Mouse (Mus musculus): ENCODE data around the gene Ticam1. TPM values are rescaled to one million over a fixed set of nuclear protein-coding genes. Genes with fewer than 3 reads are reported as not detected.
"Not testable (repeated sequence)": the region's sequence is repeated elsewhere in the genome, so short reads cannot be mapped to it uniquely, and the experiment has no call there.

The Ticam1 gene
- total RNA-seq, 2 experiments from 2014 or later, result 5.3 to 7.1 TPM

DNA sequence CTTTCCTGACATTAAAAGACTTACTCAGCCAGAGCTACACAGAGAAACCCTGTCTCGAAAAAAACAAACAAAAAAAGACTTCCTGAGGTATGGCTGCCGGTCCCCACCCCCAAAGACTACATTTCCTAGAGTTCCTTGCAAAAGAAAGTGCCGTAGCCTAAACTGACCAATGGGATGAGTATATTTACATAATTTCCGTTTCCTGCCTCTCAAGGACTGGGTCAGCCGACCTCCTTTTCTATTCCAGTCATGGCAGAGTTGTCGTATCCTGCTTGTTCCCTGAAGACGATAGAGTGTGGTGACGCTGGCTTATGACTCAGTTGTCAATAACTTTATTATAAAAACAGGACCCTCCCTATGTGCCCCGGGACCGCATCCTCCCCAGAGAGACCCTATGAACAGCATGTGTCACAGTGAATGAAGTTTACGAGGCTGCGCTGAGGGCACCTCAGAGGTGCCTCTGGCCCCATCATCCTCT is 7.4 kb downstream of the Ticam1 start:
- peak; percentile 47 for DNase-seq
- intact Hi-C loops (cut with DNase I; ENCODE audit: low total_unique reads), result no loop called here

DNA sequence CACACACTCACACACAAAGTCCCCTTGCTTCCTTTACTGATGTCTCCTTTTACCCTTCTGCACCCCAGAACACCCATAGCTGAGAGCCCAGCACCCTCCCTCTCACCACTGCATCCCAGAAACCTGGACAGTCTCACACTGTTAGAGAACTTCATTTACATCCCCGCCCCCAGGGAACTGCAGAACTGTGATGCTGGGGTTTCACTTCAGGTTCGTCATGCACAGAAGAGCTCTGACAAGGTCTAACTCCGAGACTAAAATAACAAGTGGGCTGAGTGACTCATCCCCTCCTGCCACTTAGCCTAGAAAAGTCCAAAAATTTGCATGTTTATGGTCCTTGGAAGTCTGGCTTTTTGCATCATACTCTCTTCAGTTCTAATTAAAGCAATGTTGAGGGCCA is 10.3 kb downstream of the Ticam1 start:
- DNase-seq, result no peak
- intact Hi-C loops (cut with DNase I; ENCODE audit: low total_unique reads), result no loop called here

DNA sequence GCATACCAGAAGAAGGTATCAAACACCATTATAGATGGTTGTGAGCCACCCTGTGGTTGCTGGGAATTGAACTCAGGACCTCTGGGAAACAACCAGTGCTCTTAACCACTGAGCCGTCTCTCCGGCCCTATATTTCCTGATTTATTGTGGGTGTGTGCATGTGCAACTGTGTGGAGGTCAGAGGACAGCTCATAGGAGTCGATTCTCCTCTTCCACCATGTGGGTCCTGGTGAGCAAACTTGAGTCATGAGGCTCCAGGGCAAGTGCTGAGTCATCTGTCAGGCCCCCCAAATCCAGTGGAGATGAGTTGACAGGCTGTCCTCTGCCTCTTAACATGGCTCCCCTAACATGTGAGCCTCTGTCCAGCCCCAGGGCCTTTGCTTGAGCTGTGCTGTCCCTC is 10.7 kb downstream of the Ticam1 start:
- intact Hi-C loops (cut with DNase I; ENCODE audit: low total_unique reads), result no loop called here
- no peak for DNase-seq

DNA sequence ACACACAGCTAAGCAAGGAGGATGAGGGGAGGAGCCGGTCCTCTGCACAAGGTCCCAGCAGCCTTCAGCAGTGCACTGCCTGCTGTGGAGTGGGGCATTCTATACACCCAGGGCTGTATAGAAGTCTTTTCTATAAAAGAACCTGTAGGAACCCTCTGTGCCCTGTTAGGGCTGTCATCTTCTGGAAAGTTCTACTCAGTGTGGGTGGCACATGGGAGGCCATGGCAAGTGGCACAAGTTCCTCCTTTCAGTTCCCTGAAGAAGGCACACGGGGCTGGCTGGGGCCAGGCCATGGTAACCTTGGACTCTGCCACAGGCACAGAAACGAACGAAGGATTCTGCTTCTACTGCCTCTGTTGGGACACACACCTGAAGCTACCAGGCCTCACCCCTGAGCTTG is 11.6 kb downstream of the Ticam1 start:
- intact Hi-C loops (cut with DNase I; ENCODE audit: low total_unique reads), result no loop called here
- no peak for DNase-seq

DNA sequence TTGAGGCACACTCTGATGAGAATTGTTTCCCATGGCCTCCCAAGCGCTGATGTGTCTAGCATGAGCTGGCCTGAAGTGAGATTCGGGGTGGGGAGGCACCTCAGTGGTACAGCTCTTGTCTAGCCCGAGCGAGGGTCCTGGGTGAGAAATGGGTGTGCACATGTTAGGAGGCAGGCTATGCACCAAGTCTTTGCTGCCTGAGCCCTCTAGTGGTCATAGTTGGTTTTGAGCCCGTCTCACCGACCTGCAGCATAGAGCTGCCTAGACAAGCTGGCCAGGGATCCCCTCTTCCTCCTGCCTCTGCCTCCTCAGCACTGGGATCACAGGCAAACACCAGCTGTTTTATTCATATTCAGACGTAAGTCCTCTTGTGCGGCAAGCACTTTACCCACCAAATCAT is 12.6 kb downstream of the Ticam1 start:
- peak; percentile 81 for DNase-seq
- intact Hi-C loops (cut with DNase I; ENCODE audit: low total_unique reads), result no loop called here

DNA sequence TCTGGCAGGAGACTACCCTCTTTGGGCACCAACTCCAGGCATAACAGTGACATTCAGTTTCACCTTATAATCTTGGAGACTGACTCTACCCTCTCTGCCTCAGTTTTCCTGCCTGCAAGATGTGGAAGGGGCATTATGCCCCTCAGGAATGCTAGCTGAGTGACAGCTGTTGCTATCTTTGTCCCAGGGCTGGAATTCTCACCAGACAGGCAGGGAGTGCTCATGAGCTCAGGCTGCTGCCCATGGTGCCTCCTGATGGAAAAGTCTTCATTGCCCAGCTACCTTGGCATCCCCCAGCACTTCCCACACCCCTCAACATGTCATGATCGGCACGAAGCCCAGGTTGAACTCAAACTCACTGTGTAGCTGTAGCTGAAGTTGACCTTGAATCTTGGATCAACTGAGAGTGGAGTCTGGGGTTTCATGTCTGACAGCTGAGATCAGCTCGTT is 13.9 kb downstream of the Ticam1 start:
- intact Hi-C loops (cut with DNase I; ENCODE audit: low total_unique reads), result no loop called here
- peak; percentile 69 for DNase-seq

DNA sequence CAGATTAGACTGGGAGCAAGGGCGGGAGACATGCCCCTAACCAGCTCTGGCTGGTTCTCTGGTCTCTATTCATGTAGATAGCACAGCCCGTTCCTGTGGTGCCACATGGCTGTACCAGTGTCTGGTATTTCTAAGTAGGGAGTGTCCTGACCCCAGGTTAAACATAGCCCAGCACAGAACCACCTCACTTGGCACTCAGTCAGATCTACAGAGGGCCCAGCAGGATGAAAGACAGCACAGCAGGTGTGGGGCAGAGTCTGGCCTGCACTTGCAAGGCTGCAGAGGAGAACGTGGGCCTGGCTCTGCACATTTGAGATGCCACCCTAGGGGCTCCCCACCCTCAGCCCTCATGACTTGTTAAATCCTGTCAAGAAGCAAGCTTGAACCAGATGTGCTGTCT is 15.4 kb downstream of the Ticam1 start:
- intact Hi-C loops (cut with DNase I; ENCODE audit: low total_unique reads), result no loop called here
- peak; percentile 54 for DNase-seq

DNA sequence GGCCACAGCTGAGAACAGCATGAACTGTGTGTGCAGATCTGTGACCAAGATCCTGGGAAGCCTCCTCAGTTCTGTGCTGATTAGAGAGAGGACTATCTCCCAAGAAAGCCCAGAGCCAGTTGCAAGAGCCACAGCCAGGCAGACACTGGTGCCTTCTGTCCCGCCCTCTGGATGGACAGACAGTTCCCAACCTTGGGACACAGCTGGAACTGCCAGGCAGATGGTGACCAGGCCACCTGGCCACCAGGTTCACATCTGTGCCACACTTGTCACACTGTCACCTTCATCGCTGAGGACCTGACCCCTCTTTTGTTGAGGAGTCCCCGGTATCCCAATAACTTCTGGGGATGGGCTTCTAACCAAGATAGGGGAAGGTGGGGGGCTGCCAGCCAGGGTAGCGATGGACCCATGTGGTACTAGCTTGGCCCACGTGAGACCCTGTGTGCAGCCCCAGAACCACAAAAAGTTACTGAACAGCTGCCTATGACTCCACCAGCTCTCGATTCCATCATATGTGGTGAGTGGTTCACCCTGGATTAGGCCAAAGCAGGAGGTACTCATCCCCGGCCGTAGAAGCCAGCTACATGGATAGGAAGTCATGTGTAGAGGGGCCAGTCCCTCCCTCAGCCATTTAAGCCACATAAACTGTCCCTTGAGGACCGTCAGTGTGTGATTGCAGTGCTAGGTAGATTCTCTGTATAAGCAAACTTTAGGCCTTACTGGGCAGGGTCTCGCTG is 17.1 kb downstream of the Ticam1 start:
- intact Hi-C loops (cut with DNase I; ENCODE audit: low total_unique reads), result no loop called here

DNA sequence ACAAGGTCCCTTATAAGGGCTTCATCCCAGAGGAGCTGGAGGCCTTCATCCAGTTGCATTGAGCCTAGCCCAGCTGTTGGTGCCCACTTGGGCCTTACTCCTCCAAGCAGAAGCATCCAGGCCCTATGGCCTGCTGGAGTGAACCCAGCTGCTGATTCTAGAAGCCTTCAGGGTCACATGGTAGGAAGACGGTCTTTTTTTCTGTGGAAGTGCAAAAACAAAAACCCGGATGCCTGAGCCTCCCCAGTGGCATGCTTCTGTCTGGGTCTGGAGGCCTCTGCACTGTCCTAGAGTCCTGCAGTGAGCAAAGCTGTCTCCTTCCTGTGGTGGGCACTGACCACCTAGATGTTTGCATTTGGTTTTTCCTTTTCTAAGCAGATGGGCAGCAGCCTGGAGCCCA is 17.8 kb downstream of the Ticam1 start:
- DNase-seq; intact Hi-C loops (cut with DNase I; ENCODE audit: low total_unique reads): not testable (repeated sequence)

More for the DNA sequence above, 17.1 kb downstream of the Ticam1 start:
- no peak for DNase-seq

DNA sequence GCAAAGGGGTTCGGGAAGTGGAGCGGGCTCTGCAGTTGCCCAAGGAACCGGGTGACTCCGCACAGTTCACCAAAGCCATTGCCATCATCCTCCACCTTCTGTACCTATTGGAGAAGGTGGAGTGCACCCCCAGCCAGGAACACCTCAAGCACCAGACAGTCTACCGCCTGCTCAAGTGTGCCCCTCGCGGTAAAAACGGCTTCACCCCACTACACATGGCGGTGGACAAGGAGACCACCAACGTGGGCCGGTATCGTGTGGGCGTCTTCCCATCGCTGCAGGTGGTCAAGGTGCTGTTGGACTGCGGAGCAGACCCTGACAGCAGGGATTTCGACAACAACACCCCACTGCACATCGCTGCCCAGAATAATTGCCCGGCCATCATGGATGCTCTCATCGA is 18.3 kb downstream of the Ticam1 start:
- intact Hi-C loops (cut with DNase I; ENCODE audit: low total_unique reads), result not testable (repeated sequence)

DNA sequence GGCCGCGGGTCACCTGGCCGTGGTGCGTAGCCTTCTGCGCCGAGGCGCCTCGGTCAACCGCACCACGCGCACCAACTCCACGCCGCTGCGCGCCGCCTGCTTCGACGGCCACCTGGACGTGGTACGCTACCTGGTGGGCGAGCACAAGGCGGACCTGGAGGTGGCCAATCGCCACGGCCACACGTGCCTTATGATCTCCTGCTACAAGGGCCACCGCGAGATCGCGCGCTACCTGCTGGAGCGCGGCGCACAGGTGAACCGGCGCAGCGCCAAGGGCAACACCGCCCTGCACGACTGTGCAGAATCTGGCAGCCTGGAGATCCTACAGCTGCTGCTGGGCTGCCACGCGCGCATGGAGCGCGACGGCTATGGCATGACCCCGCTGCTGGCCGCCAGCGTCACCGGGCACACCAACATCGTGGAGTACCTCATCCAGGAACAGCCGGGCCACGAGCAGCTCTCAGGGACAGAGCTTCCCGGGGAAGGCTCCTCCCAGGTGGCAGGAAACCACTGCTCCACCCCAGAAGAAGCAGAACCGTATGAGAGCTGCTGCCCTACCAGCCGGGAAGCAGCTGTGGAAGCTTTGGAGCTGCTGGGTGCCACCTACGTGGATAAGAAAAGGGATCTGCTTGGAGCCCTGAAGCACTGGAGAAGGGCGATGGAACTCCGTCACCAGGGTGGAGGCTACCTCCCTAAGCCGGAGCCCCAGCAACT is 19.2 kb downstream of the Ticam1 start:
- DNase-seq, result peak; percentile 26

More for the DNA sequence above, 18.3 kb downstream of the Ticam1 start:
- not testable (repeated sequence) for DNase-seq

DNA sequence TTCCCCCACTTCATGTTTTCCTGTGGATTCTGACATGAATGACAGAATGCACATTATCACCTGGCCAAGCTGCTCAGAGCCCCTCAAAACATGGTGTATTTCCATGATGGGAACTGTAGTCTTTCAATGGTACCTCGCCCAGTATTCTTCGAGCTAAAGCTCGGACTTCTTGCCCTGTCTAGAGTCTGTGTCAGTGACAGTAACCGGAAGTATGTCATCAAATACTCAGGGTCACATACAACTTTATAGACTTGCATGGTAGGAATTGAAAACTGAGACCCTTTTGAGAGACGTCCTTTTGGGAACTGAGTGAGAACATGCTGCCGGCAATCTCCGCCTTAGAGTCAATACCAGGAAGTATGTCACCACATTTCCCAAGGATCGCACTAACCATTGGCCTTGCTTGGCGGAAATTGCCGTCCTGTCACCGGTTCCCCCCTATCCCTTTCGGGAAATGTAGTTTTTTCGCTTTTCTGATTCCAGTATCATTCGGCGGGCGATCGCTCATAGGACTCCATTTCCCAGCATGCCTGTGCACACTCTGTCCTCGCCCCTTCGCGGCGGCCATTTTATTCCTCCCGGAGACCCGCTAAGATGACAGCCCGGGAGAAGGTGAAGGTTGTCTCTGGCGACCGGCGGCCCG is 20.2 kb downstream of the Ticam1 start, which contains the start of gene Fem1a:
Fem1a (plus strand) TSS at position 572 of the 643 bp plus-strand sequence.
- intact Hi-C loops (cut with DNase I; ENCODE audit: low total_unique reads), result no loop called here

More for the DNA sequence above, 19.2 kb downstream of the Ticam1 start:
- intact Hi-C loops (cut with DNase I; ENCODE audit: low total_unique reads), result no loop called here

DNA sequence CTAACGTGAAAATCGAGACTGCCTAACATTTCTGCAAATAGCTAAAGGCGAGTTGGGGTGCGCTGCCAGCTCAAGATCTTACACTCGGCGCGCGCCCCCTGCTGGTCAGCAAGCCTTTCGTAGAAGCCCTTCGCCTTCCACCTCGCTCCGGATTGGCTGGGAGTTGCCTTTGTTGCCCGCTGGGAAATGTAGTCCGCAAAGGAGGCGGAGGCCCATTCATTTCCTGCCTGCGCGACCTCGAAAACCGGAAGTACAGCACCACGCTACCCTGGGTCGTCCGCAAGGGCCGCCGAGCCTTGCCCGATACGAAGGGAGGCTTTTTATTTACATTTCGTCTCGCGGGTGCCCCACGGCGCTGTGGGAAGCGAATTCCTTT is 20.7 kb downstream of the Ticam1 start:
- intact Hi-C loops (cut with DNase I; ENCODE audit: low total_unique reads), result no loop called here
- peak; percentile 99 for DNase-seq

More for the DNA sequence above, 20.2 kb downstream of the Ticam1 start, which contains the start of gene Fem1a:
- DNase-seq, result peak; percentile 92

DNA sequence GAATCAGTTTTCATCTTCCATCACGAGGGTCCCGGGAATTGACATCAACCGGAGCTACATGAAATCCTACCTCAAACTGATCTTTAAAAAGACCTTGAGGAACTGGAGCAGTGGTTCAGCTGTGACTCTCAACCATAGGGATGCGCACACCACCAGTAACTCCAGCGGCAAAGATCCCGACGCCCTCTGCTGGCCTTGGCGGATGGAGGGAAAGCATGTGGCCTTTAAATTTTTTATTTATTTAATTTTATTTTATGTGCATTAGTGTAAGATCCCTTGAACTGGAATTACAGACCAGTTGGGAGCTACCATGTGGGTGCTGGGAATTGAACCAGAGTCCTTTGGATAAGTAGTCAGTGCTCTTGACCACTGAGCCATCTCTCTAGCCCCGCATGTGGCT is 21.2 kb downstream of the Ticam1 start:
- DNase-seq, result peak; percentile 39
- intact Hi-C loops (cut with DNase I; ENCODE audit: low total_unique reads), result no loop called here

DNA sequence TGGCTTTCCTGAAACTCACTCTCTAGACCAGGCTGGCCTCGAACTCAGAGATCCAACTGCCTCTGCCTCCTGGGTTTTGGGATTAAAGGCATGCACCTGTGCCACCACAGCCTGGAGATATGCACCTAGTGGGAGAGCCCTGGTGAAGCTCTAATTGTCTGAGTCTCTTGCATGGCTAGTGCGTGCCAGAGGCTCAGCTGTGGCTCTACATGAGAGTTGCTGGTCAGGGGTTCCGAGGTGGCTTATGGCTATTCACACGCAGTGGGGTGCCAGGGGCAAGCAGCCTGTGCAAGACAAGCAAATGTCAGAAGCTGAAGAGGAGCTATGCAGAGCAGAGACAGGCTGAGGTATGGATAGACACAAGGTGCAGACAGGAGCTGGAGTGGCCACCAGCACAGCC is 21.9 kb downstream of the Ticam1 start:
- no peak for DNase-seq
- intact Hi-C loops (cut with DNase I; ENCODE audit: low total_unique reads), result loop anchor here (5.0 kb wide), 1 partner anchor 122 kb away; no protein-coding TSS in a partner anchor

DNA sequence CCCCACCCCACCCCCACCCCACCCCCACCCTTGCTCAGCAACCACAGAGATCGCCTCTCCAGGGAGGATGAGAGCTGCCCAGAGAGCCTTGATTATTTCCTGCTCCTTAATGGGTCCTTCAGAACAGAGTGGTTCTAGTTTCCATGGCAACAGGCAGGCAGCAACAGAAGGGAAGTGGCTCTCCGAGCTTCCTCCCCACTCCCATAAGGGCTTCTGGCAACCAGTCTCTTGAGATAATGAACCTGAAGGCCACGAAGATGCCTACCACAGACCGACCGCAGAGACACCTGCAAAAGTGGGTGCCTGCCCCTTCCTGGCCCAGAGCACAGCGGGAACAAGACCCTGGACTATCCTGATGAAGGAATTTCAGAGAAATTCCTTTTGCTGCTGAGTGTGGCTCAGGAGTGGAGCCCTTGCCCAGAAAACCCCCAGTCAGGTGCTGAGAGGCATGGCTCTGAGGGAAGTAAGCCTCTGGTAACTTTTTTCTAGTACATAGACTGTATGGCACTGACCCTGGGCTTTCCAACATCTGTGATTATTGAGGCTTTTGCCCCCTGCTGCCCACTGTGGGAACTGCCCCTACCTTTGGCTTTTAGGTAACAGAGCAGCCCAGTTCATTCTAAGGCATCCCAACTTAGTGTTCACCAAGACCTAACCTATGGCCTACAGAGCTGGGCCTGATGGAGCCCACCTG is 25.3 kb downstream of the Ticam1 start:
- intact Hi-C loops (cut with DNase I; ENCODE audit: low total_unique reads), result loop anchor here (5.0 kb wide), 1 partner anchor 119 kb away; no protein-coding TSS in a partner anchor
- DNase-seq, result peak; percentile 57

DNA sequence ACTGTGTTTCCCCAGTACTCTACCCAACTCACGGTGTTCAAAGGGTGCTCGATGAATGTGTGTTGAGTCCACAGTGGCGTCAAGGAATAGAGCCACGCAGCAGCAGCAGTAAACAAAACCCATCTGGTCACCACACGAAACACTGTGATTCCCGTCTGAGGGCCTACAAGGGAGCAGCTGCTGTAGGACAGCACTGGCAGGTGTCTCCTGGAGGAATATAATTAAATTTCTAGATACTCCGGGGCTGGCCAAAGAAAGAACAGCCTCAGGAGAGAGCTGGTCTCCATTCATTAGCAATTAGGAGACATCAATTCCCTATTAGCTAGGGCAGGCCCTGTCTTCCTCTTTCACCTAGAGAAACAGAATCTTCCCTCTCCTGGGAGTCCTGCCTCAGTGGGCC is 31.0 kb downstream of the Ticam1 start:
- intact Hi-C loops (cut with DNase I; ENCODE audit: low total_unique reads), result loop anchor here (5.0 kb wide), 1 partner anchor 43 kb away; no protein-coding TSS in a partner anchor
- DNase-seq, result no peak

DNA sequence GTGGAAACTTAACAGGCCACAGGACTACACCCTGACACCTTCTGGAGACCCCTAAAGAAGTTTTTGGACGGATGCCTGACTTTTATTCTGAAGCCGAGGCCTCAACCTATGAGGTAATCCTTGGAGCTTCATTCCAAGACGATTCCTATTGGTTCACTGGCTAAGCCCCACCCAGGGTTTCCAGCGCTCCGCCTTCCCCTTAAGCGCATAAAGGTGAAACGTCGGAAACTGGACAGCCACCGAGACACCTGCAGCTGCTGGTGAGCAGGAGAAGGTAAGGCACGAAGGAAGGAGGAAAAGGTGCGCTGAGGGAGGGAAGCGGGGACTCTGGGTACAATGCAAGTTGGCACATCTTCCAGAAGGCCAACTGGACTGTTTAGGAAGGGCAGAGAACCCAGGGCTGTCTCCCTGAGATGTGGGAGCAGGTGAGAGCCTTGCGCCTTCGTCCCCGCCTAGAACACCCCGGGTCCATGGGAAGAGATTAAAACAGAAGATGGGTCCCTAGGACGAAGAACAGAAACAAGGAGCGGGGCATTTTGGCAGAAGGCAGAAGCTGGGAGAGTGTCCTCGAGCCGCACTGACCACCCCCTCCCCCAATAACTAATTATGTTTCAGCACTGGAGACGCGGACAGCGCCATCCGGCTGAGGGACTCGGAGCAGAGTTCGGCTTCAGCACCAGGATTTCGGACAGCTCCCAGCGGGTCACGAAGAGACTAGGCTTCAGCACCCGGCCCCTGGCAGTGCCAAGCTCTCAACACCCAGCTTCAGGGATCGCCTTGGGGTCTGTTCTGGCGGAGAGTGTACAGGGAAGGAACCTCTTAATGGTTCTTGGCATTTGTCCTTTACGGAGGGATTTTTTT is 34.8 kb downstream of the Ticam1 start:
- DNase-seq, result peak; percentile 91
- intact Hi-C loops (cut with DNase I; ENCODE audit: low total_unique reads), result no loop called here

All from gastrocnemius, postnatal 14 days (tissue).